Mouse (Mus musculus) thymus, adult 2 months (tissue): ENCODE measurements at regions not wholly inside any gene's neighbourhood (a gene's known extent, or its start where the extent isn't known, plus 50 kb on each side); places are given as distances from the start of the nearest gene placed in this dataset.

Source experiments
- DNase-seq: peaks from one replicate; pipeline ENCODE4 v3.0.0; 2021
- H3K27ac ChIP-seq: fragments of 200-500 bp; 2 replicates; pipeline ENCODE4 v1.5.1; 2012; ENCODE audit warnings: low read length, control low read depth; ENCODE audit not compliant: control insufficient read depth, insufficient read depth
- H3K27me3 ChIP-seq: fragments of 200-500 bp; 2 replicates; pipeline ENCODE4 v1.6.1; 2012; ENCODE audit warnings: mild to moderate bottlenecking, low read length, moderate library complexity, mixed read lengths; ENCODE audit not compliant: control insufficient read depth, insufficient read depth
- H3K36me3 ChIP-seq: fragments of 200-500 bp; 2 replicates; pipeline ENCODE4 v1.6.1; 2012; ENCODE audit warnings: mild to moderate bottlenecking, low read length, moderate library complexity; ENCODE audit not compliant: control insufficient read depth, insufficient read depth
- H3K4me1 ChIP-seq: fragments of 200-500 bp; replicated peaks from 2 replicates; pipeline ENCODE4 v1.6.1; 2012; ENCODE audit warnings: low read length; ENCODE audit not compliant: control insufficient read depth, insufficient read depth
- H3K4me3 ChIP-seq: fragments of 200-500 bp; 2 replicates; pipeline ENCODE4 v1.5.1; 2012; ENCODE audit warnings: mild to moderate bottlenecking, low read length, control low read depth, moderate library complexity; ENCODE audit not compliant: control insufficient read depth, insufficient read depth
- CTCF ChIP-seq: fragments of 200-500 bp; IDR thresholded peaks from 2 replicates; pipeline ENCODE4 v1.5.1; 2012; ENCODE audit warnings: mild to moderate bottlenecking, control low read depth, low read length, moderate library complexity, borderline replicate concordance; ENCODE audit not compliant: control insufficient read depth, poor library complexity, insufficient read depth; ENCODE audit errors: extremely low read depth
- POLR2A ChIP-seq: fragments of 200-500 bp; IDR thresholded peaks from 2 replicates; pipeline ENCODE4 v1.6.1; 2012; ENCODE audit warnings: mild to moderate bottlenecking, low read length, control low read depth, moderate library complexity; ENCODE audit not compliant: control insufficient read depth, poor library complexity, insufficient read depth; ENCODE audit errors: extremely low read depth
- WGBS: fragments of 180-500 bp; shearing (Covaris S2); methylation state at CpG from one replicate; pipeline ENCODE4 v1.1.7; 2018; 5-methylcytosine and 5-hydroxymethylcytosine counted together

GRCm38 (mm10) chr12:27127054-27127605 lies 215.2 kb downstream of the Sox11 start:
- H3K4me3 ChIP-seq: no peak overlapping the region
- no peaks in the 10 kb centered on the region for H3K4me1 ChIP-seq
- no peaks in the 10 kb centered on the region for H3K27me3 ChIP-seq
- 23% methylated on average over 10 of the region's 10 CpGs for WGBS
- no peak for TF ChIP-seq CTCF
- no peak for TF ChIP-seq POLR2A
- H3K27ac ChIP-seq: no peak overlapping the region
- no peaks in the 10 kb centered on the region for H3K36me3 ChIP-seq
- DNase-seq: no peak

GRCm38 (mm10) chr12:27118581-27118980 lies 223.8 kb downstream of the Sox11 start:
- no peak overlapping the region for H3K4me3 ChIP-seq
- TF ChIP-seq CTCF: no peak
- no peak for TF ChIP-seq POLR2A
- H3K27me3 ChIP-seq: no peaks in the 10 kb centered on the region
- no peak overlapping the region for H3K27ac ChIP-seq
- WGBS: 91% methylated on average over 6 of the region's 6 CpGs
- no peaks in the 10 kb centered on the region for H3K4me1 ChIP-seq
- no peaks in the 10 kb centered on the region for H3K36me3 ChIP-seq
- no peak for DNase-seq

GRCm38 (mm10) chr12:27115392-27115791 lies 227.0 kb downstream of the Sox11 start:
- no peaks in the 10 kb centered on the region for H3K4me1 ChIP-seq
- DNase-seq: no peak
- no peaks in the 10 kb centered on the region for H3K36me3 ChIP-seq
- 87% methylated on average over 6 of the region's 6 CpGs for WGBS
- TF ChIP-seq POLR2A (no peak), CTCF (no peak)
- no peak overlapping the region for H3K27ac ChIP-seq
- no peak overlapping the region for H3K4me3 ChIP-seq
- H3K27me3 ChIP-seq: no peaks in the 10 kb centered on the region

- H3K27ac ChIP-seq: no peak overlapping the region
- 91% methylated on average over 9 of the region's 9 CpGs for WGBS
- TF ChIP-seq POLR2A (no peak), CTCF (no peak)
- H3K4me1 ChIP-seq: no peaks in the 10 kb centered on the region
- no peaks in the 10 kb centered on the region for H3K27me3 ChIP-seq
- DNase-seq: no peak
- no peaks in the 10 kb centered on the region for H3K36me3 ChIP-seq
- no peak overlapping the region for H3K4me3 ChIP-seq
These were observed 237.3 kb downstream of the Sox11 start for GRCm38 (mm10) chr12:27104925-27105571.

- 91% methylated on average over 2 of the region's 2 CpGs for WGBS
These were observed 239.4 kb downstream of the Sox11 start for GRCm38 (mm10) chr12:27102996-27103395.

GRCm38 (mm10) chr12:27089206-27089605 lies 253.2 kb downstream of the Sox11 start:
- no peak overlapping the region for H3K27ac ChIP-seq

More at GRCm38 (mm10) chr12:27102996-27103395, 239.4 kb downstream of the Sox11 start:
- Histone ChIP-seq H3K36me3 (no peaks in the 10 kb centered on the region), H3K4me3 (no peak overlapping the region), H3K27ac (no peak overlapping the region), H3K4me1 (no peaks in the 10 kb centered on the region), H3K27me3 (no peaks in the 10 kb centered on the region)
- TF ChIP-seq POLR2A: no peak
- no peak for TF ChIP-seq CTCF
- no peak for DNase-seq

GRCm38 (mm10) chr12:27085890-27086289 lies 256.5 kb downstream of the Sox11 start:
- Histone ChIP-seq H3K36me3 (no peaks in the 10 kb centered on the region), H3K4me1 (no peaks in the 10 kb centered on the region), H3K27me3 (no peaks in the 10 kb centered on the region), H3K27ac (no peak overlapping the region), H3K4me3 (no peak overlapping the region)
- DNase-seq: no peak
- WGBS: 92% methylated on average over 2 of the region's 2 CpGs
- TF ChIP-seq CTCF (no peak), POLR2A (no peak)

More at GRCm38 (mm10) chr12:27089206-27089605, 253.2 kb downstream of the Sox11 start:
- Histone ChIP-seq H3K4me3 (no peak overlapping the region), H3K4me1 (no peaks in the 10 kb centered on the region), H3K36me3 (no peaks in the 10 kb centered on the region), H3K27me3 (no peaks in the 10 kb centered on the region)
- no peak for DNase-seq
- TF ChIP-seq POLR2A: no peak
- no peak for TF ChIP-seq CTCF
- 92% methylated on average over 1 of the region's 1 CpGs for WGBS
